Mouse (Mus musculus) kidney, adult 18-20 months (tissue): ENCODE results near the gene Serpini1.

ENCODE experiments used
- DNase-seq: peaks from one replicate; pipeline ENCODE4 v3.0.0; 2021

Gene Serpini1

GRCm38 (mm10) chr3:75557292-75557691 lies at the start of gene Serpini1:
Gene Serpini1, plus strand, starts transcription at chr3:75557547.
- peak; percentile 92 for DNase-seq

DNA sequence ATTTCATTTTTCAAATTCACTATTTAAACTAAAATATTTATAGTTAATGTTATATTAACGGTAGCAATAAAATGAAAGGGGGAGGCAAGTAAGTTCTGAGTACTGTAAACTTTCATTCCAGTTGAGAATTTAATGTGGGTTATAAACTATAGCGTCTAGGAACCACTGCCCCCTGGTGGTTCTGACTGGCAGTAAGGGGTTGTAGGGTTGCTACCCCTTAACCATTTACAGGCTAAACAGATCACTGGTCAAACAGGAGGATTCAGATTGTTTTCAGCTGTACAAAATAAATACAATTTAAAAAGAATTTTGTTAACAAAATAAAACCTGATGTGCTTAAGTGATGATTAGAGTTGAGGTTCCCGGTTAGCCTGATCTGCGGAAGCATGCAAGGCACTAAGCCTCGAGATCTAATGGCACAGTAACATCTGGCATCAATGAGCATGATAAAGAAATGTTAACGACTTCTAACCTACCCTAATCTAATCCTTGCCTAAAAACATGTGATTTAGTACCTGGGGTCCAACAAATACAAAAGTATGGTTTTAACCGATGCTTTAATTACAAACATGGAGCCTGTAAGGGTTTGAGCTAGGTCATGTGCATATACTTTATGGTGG lies 39.6 kb upstream of the Serpini1 start:
- DNase-seq: peak; percentile 50

- no peak for DNase-seq
These were observed 36.0 kb upstream of the Serpini1 start for GRCm38 (mm10) chr3:75521314-75521713.

DNA sequence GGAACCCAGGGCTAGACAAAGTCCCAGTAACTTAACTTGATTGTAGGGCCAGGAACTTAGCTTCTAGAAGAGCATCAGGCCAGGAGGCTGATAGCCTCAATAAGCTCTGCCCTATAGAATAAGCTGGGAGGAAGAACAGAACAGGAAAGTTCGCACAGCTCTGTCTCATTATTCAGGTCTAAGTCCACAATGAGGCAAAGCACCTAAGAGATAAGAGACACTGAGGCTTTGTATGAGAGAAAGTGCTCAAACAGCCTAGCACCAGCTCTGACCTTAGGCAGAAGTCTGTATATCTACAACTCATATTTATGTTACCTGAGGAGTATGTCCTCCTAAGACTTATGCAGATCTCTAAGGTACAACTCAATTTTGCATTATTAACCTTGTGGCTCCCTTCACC lies 34.8 kb upstream of the Serpini1 start:
- DNase-seq: no peak

DNA sequence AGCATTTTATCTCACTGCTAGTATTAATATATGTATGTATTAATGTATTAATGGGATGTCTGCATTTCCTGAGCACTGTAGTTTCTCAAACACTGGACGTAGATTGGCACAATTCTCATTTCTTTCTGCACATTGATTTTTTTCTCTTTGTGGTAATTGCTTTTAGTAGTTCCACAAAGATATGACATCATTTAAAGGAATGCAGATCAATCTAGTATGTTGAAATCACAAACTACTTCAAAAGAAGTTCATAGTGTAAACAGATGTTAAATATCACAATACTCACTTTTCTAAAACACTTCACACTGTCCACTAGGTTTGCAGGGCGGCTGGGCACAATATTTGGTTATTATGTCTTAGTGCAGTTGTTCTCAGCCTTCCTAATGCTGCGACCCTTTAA lies 26.3 kb upstream of the Serpini1 start:
- DNase-seq: no peak

GRCm38 (mm10) chr3:75534045-75534834 lies 23.1 kb upstream of the Serpini1 start:
- DNase-seq: no peak

- DNase-seq: no peak
These were observed 16.1 kb upstream of the Serpini1 start for GRCm38 (mm10) chr3:75541259-75541658.

- peak; percentile 33 for DNase-seq
These were observed 14.5 kb upstream of the Serpini1 start for GRCm38 (mm10) chr3:75542852-75543251.

DNA sequence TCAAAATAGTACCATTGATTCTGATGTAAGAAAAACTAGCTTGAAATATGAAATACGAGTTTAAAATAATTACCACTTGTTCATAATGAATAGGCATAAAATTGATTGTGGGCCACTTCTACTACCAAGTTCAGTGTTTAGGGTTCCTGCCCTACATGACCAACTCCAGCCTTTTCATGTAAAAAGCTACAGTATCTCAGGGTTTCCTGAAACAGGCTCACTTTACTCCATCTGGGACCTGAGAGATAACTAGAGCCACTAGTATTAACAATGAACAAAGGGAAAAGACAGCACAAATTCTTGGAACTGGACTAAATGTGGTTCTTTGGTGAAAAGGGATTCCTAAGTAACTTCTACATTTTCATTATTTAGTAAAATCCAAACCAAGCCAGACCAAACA lies 13.1 kb upstream of the Serpini1 start:
- no peak for DNase-seq

DNA sequence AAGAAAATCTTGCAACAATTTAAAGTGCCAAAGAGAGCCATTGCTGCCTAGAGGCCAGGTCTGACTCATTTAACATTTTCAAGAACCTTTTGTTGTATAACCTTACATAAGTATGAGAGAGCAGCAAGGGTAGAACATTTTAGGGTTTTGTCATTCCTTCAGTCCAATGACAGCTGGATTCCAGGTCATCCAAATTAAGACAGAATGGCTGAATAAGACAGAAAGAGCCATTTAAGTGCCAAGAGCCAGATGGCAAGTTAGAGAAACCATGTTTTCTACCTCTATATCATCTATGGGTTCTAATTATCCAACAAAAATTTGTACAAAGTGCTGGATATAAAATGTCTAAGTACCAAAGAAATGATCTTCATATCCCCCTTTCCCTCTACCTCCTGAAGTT lies 6.1 kb upstream of the Serpini1 start:
- DNase-seq: no peak

DNA sequence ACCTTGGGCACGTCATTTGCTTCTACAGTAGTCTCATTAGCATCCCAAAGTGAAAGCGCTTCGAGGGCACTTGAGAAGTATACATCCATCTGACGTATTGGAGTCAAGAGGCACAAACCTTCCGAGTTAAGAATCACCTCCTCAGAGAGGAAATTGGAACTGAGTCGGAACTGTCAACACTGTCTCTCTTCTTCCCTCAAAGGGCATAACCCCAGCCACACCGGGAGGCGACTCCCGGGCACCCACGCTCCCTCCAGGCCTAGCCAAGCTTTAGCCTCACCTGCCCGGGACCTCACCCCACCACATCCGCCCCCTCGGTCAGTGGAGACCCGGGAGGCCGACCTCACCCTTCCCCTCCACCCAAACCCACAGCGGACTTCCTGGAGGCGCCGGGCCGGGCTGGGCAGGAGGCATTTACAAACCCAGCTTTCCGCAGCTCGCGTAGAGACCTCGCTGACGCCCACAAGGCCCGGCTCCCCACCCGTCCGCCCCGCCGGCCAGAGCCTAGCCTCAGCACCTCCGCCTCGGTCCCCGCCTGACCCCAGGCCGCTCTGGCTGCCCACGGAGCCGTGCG lies 1.1 kb upstream of the Serpini1 start:
- DNase-seq: no peak

DNA sequence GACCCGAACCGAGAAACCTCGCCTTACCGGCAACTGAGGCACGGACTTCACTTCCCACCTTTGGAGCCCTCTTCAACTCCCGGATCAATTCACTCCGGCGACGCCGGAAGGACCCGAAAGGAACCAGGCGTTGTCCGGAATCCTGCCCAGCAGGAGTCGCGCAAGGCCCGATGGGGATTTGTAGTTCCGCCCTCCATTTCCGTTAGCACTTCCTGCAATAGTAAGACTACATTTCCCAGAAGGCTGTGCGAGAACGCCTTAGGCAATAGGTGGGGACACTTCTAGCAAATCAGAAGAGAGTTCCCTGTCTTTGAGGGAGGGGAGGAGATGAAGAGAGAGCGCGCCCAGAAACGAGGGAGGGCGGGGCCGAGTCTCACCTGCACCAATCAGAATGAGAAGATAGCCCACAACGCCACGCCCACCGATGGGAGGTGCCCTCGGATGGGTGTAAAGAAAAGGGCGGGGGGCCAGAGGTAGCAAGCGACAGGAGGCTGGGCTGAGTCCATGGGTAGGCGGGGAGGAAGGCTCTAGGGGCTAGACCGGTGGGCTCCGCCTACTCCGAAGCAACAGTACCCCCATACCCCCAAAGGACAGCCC lies 554 bp upstream of the Serpini1 start, which contains the start of gene Pdcd10:
Gene Pdcd10 (minus strand): TSS at position 162 of the 597 bp plus-strand sequence.
- peak; percentile 100 for DNase-seq

DNA sequence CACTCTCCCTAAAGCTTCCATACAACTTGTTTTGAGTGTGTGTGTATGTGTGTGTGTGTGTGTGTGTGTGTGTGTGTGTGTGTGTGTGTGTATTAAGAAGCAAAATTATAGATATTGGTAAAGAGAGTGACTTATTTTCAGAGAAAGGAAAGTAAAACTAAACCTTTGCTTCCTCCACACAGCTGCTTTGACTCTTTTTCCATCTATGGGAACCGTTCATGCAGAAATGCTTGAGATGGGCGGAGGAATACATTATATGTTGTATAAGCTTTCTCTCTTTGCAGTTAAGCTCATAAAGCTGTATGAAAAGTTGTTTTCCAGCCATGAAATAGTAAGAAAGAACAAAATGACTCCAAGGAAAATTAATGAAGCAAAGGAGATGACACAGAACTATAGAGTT lies 16.7 kb downstream of the Serpini1 start:
- no peak for DNase-seq

DNA sequence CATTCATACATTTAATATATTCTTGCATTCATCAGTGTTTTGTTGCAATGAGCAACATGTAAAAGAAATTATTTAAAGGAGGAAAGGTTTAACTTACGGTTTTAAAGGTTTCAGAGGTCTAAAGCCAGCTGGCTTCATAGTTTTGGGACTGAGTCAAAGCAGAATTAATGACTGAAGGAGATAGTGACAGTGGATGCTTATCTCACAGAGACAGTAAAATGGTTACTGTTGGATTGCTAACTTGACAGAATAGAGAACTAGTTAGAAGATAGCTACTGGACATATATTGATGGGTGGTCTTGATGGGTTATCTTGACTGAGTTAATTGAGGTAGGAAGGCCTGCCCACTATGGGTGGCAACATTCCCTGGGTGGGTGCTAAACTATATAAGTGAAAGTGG lies 18.2 kb downstream of the Serpini1 start:
- DNase-seq: no peak

DNA sequence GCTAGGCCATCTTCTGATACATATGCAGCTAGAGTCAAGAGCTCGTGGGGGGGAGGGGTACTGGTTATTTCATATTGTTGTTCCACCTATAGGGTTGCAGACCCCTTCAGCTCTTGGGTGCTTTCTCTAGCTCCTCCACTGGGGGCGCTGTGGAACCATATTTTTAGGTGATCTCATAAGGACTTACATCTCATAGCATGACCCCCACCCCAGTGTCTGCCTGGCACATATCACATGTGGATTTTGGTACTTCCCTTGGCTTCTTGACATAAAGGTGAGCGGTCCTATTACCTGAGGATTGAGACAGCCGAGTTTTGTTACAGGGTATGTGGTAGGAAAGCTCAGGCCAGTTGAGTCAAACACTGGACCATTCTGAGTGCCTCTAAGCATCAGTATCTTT lies 22.0 kb downstream of the Serpini1 start:
- peak; percentile 6 for DNase-seq

- DNase-seq: no peak
These were observed 25.9 kb downstream of the Serpini1 start for GRCm38 (mm10) chr3:75583293-75583692.

GRCm38 (mm10) chr3:75584898-75585297 lies 27.6 kb downstream of the Serpini1 start:
- no peak for DNase-seq

GRCm38 (mm10) chr3:75611019-75611418 lies 53.7 kb downstream of the Serpini1 start:
- no peak for DNase-seq

- DNase-seq: no peak
These were observed 67.3 kb downstream of the Serpini1 start for GRCm38 (mm10) chr3:75624627-75625026.

GRCm38 (mm10) chr3:75630988-75631615 lies 73.8 kb downstream of the Serpini1 start:
- no peak for DNase-seq

GRCm38 (mm10) chr3:75633221-75633620 lies 75.9 kb downstream of the Serpini1 start:
- DNase-seq: no peak

DNA sequence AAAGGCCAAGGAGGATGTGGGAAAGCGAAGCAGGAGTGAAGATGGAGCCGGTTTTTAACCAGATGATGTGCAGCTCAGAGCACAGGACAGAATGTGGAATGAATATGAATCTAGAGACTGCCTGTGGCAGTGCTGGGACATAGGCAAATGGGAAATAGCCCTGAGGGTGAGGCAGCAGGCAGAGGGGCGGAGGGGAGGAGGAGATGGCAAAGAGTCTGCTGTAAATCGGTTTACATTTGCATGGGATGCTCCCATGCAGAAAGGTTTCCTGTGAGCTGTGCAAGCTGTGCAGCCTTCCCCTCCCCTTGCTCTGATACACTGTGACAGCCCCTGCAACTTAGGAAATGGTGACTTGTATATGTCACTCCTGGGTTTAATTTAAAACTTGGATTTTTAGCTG lies 76.3 kb downstream of the Serpini1 start:
- no peak for DNase-seq

- DNase-seq: no peak
These were observed 78.3 kb downstream of the Serpini1 start for GRCm38 (mm10) chr3:75635648-75636047.
